Mouse (Mus musculus) limb, embryonic 14.5 days (tissue): ENCODE measurements around the gene Ptprg. TPM values are rescaled to one million over a fixed set of nuclear protein-coding genes. Genes with fewer than 3 reads are reported as not detected.

Experiments
- ATAC-seq: fragments of 200-750 bp; cut with Nextera tagmentation; 2 replicates; pipeline ENCODE4 v1.8.0; 2017; ENCODE audit warnings: low read depth, moderate number of reproducible peaks, moderate TSS enrichment; ENCODE audit not compliant: low FRiP score
- DNase-seq: peaks from one replicate; pipeline ENCODE4 v3.0.0-alpha.2; 2015; ENCODE audit warnings: low spot score
- H3K27ac ChIP-seq: fragments of 300-500 bp; sonication (generic); replicated peaks from 2 replicates; pipeline ENCODE4 v1.5.1; 2014; ENCODE audit warnings: low read depth, mild to moderate bottlenecking, low read length, moderate library complexity, mixed read lengths
- H3K27me3 ChIP-seq: fragments of 300-500 bp; sonication (generic); 2 replicates; pipeline ENCODE4 v1.6.1; 2014; ENCODE audit warnings: low read length, mixed read lengths; ENCODE audit not compliant: control insufficient read depth, insufficient read depth
- H3K36me3 ChIP-seq: fragments of 300-500 bp; sonication (generic); 2 replicates; pipeline ENCODE4 v1.6.1; 2014; ENCODE audit warnings: mild to moderate bottlenecking, low read length, moderate library complexity, mixed read lengths; ENCODE audit not compliant: control insufficient read depth, insufficient read depth
- H3K4me1 ChIP-seq: fragments of 300-500 bp; sonication (generic); 2 replicates; pipeline ENCODE4 v1.6.1; 2014; ENCODE audit warnings: antibody characterized with exemption, low read length, mixed read lengths; ENCODE audit not compliant: control insufficient read depth, insufficient read depth
- H3K4me2 ChIP-seq: fragments of 300-500 bp; sonication (generic); replicated peaks from 2 replicates; pipeline ENCODE4 v1.6.1; 2014; ENCODE audit warnings: low read depth, mild to moderate bottlenecking, low read length, moderate library complexity; ENCODE audit not compliant: severe bottlenecking
- H3K4me3 ChIP-seq: fragments of 300-500 bp; sonication (generic); replicated peaks from 2 replicates; pipeline ENCODE4 v1.5.1; 2014; ENCODE audit warnings: low read length
- H3K9ac ChIP-seq: fragments of 300-500 bp; sonication (generic); 2 replicates; pipeline ENCODE4 v1.6.1; 2014; ENCODE audit warnings: mild to moderate bottlenecking, low read depth, low read length, moderate library complexity; ENCODE audit not compliant: severe bottlenecking
- H3K9me3 ChIP-seq: fragments of 300-500 bp; sonication (generic); 2 replicates; pipeline ENCODE4 v1.6.1; 2016; ENCODE audit warnings: low read length; ENCODE audit not compliant: control insufficient read depth
- POLR2A ChIP-seq: fragments of 200-500 bp; IDR thresholded peaks from 2 replicates; pipeline ENCODE4 v1.8.0; 2012; ENCODE audit warnings: inconsistent platforms, mild to moderate bottlenecking, moderate library complexity, borderline replicate concordance; ENCODE audit not compliant: insufficient read depth, insufficient read length; ENCODE audit errors: extremely low read depth
- WGBS: fragments of 180-500 bp; shearing (Covaris S2); extraction: QIAGEN DNeasy Blood & Tissue Kit; methylation state at CpG from one replicate; pipeline ENCODE4 v1.1.7; 2014; 5-methylcytosine and 5-hydroxymethylcytosine counted together
- polyA plus RNA-seq, 2 experiments: library from polyadenylated mRNA; depleted of rRNA in 1 of 2; stranded (reverse) in 1 of 2; unstranded in 1 of 2; fragments of >200 nt; fragmentation: Nextera tagmentation in 1 of 2; extraction: Ambion mirVana in 1 of 2; gene quantifications; 2 replicates each; pipeline versions ENCODE4 v1.2.1 to v1.2.3; 2012 to 2014

Gene Ptprg
- polyA plus RNA-seq, 2 experiments: 25.5 to 28.6 TPM

DNA sequence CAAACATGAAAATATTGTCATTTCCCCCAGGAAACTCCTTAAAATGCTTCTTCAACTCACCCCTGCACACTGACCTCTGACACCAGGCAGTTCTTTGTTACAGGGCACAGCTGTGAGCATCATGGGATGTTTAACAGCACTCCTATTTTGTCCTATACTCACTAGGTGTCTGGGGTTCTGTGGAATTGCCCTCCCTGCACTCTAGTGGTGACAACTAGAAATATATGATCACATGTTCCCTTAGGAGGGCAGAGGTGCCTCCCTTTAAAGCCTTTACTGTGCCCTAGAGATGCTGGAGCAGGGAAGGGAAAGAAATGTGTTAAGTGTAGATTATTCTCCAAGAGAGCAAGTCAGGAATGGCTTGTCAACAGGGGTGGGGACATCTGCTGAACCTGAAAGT lies 536.6 kb downstream of the Ptprg start:
- H3K4me1 ChIP-seq: no peaks in the 10 kb centered on the region
- H3K36me3 ChIP-seq: no peaks in the 10 kb centered on the region
- no peak overlapping the region for H3K4me3 ChIP-seq
- no peaks in the 10 kb centered on the region for H3K27me3 ChIP-seq
- DNase-seq (no peak), ATAC-seq (no peak)
- H3K4me2 ChIP-seq: no peak overlapping the region
- H3K9me3 ChIP-seq: no peaks in the 10 kb centered on the region
- no peak for TF ChIP-seq POLR2A
- H3K9ac ChIP-seq: no peak overlapping the region
- H3K27ac ChIP-seq: no peak overlapping the region

- Histone ChIP-seq H3K4me3 (no peak overlapping the region), H3K4me2 (no peak overlapping the region), H3K27me3 (no peaks in the 10 kb centered on the region), H3K27ac (no peak overlapping the region), H3K9ac (no peak overlapping the region), H3K9me3 (no peaks in the 10 kb centered on the region), H3K36me3 (no peaks in the 10 kb centered on the region), H3K4me1 (no peaks in the 10 kb centered on the region)
- DNase-seq (no peak), ATAC-seq (no peak)
- 43% methylated on average over 3 of the region's 3 CpGs for WGBS
- TF ChIP-seq POLR2A: no peak
These were observed 538.4 kb downstream of the Ptprg start for GRCm38 (mm10) chr14:12091730-12092129.

DNA sequence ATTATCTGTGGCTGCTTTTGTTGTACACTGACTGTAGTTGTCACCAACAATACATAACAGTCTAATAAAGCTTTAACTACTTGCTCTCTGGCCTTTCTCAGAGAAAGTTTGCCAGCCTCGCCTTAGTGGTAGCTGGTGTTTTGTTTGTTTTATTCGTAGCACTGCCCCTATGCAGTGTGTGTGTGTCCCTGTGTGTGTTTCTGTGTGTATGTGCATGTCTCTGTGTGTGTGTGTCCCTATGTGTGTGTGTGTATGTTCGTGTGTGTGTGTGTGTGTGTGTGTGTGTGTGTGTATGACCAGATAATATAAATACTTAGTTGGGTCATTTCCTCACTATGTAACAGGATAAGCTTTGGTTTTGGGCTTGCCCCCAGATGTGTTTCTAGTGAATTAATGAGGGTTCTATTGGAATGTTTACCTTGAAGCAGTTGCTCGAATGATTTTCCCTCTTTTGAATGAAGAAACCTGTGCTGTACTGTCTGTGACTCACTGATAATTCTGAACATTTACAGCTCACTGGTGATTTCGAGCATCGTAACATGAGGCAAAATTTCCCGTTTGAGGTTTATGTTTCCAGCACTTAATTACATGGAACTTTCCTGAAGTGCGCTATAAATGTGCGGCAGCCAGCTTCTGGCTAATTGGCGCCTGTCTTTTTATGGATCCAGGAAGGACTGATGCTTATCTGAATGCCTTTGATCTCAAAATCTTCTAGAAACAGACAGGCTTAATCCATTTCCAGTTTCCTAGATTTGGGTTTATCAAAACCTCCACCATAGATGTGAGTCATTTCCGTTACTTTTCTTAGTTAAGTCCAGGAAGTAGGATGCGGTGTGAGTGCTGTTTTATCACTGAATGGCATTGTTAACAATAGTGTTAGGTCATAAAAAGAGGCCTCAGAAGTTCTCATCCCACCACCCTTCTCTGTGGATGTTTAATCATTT lies 546.3 kb downstream of the Ptprg start:
- 19% methylated on average over 12 of the region's 12 CpGs for WGBS
- ATAC-seq: no peak
- Histone ChIP-seq H3K9ac (no peak overlapping the region), H3K4me3 (no peak overlapping the region), H3K9me3 (no peaks in the 10 kb centered on the region), H3K36me3 (no peaks in the 10 kb centered on the region), H3K27ac (no peak overlapping the region), H3K4me1 (no peaks in the 10 kb centered on the region), H3K27me3 (no peaks in the 10 kb centered on the region), H3K4me2 (no peak overlapping the region)
- TF ChIP-seq POLR2A: no peak
- no peak for DNase-seq

DNA sequence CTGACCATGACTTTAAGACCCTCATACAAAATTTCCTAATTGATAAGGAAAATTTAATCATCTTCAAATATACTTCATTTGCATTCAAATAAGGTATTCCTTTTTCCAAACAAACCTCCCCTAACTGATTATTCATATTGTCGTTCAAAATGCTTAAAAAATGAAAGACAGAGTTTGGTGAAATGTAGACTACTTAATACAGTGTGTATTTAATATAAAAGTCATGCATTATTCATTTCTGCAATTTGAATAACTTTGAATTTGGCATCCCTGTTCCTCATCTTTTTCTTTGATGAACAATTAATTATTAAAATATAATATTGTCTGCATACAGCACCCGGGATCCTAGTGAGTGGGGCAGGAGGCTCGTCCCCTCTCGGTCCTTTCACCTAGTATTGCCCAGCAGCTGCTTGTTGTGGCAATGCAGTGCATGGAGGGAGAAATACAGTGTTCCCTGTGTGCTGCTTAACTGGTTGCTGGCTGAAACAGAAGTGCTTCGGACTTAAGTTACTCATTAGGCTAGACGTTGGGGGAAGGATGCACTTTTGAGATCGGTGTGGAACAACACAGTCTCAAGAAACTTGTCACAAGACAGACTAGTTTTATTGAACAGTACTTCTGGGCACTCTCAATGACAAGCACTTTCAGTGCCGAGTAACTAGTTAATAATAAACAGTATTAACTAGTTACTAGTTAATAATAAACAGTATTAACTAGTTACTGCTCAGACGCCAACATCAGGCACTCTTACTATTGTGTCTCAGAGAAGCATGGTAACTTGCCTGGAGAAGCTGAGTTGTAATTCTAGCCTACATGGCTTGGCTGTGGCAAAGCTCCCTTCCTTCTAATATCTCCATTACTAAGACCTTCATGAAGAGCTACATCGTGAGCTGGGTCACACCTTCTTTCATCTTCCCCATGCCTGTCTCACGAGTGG lies 549.3 kb downstream of the Ptprg start:
- Histone ChIP-seq H3K27me3 (no peaks in the 10 kb centered on the region), H3K9me3 (no peaks in the 10 kb centered on the region), H3K9ac (no peak overlapping the region), H3K4me3 (no peak overlapping the region), H3K4me2 (no peak overlapping the region), H3K27ac (no peak overlapping the region), H3K4me1 (no peaks in the 10 kb centered on the region), H3K36me3 (no peaks in the 10 kb centered on the region)
- no peak for TF ChIP-seq POLR2A
- ATAC-seq: no peak
- 64% methylated on average over 11 of the region's 11 CpGs for WGBS
- DNase-seq: no peak
